In the genomic region with DNA sequence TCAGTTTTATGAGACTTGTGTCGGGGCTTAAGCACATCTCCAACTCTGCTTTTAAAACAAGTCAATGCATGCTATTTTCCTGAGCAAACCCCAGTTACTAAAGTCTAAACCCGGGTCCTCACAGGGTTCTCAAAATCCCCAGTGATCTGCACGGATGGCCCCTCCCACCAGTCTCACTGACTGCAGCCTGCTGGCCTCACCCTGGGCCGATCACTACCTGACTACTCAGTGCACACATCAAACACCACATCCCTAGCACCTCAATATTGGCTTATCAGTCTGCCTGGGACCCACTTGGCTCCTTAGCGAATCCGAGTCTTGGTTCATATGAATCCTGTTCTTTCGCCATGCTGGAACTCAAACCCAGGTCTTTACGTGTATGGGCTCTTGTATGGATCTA, we compare ENCODE assay signal across 24 mouse cellular contexts. TPM values are rescaled to one million over a fixed set of nuclear protein-coding genes. Genes with fewer than 3 reads are reported as not detected.
DNase-seq lines count a peak whose midpoint lies in the region; ATAC-seq and TF ChIP-seq lines count a peak whose summit lies in the region.
"Had no signal": no experiment of that assay in that cellular context is flagged by ENCODE, and none has a peak within 500 bp of the region (broad histone marks: within the 10 kb centered on the region; RNA-seq: fewer than 3 reads in every experiment).

No protein-coding gene starts in this region.

- no peak overlapping the region for H3K4me2 ChIP-seq in intestine, embryonic 14.5 days (ENCODE audit: low read length)
- H3K4me2 ChIP-seq in intestine, postnatal 0 days (replicated peaks; ENCODE audit: low read depth): no peak overlapping the region
- no peak overlapping the region for H3K4me2 ChIP-seq in midbrain, embryonic 11.5 days
- H3K4me2 ChIP-seq in myocyte (ENCODE audit: low read depth): no peak overlapping the region
- H3K4me2 ChIP-seq: embryonic facial prominence, embryonic 15.5 days; forebrain, embryonic 12.5 days had no signal

- H3K36me3 ChIP-seq in intestine, embryonic 14.5 days (ENCODE audit: control insufficient read depth, insufficient read depth, low read length): no peaks in the 10 kb centered on the region
- H3K36me3 ChIP-seq in intestine, postnatal 0 days (ENCODE audit: control insufficient read depth, insufficient read depth): no peaks in the 10 kb centered on the region
- no peaks in the 10 kb centered on the region for H3K36me3 ChIP-seq in midbrain, embryonic 11.5 days (ENCODE audit: control insufficient read depth, insufficient read depth, low read length)
- no peaks in the 10 kb centered on the region for H3K36me3 ChIP-seq in midbrain, embryonic 10.5 days
- no peaks in the 10 kb centered on the region for H3K36me3 ChIP-seq in myocyte (ENCODE audit: control insufficient read depth, insufficient read depth)
- H3K36me3 ChIP-seq: embryonic facial prominence, embryonic 13.5 days; embryonic facial prominence, embryonic 15.5 days; forebrain, embryonic 10.5 days; forebrain, embryonic 12.5 days had no signal

- H3K27me3 ChIP-seq in intestine, embryonic 14.5 days (replicated peaks; ENCODE audit: control insufficient read depth, insufficient read depth, low read length): no peaks in the 10 kb centered on the region
- H3K27me3 ChIP-seq in intestine, postnatal 0 days (replicated peaks; ENCODE audit: control insufficient read depth, insufficient read depth, low read length): no peaks in the 10 kb centered on the region
- H3K27me3 ChIP-seq in midbrain, embryonic 11.5 days (ENCODE audit: control insufficient read depth, insufficient read depth, low read length): no peaks in the 10 kb centered on the region
- no peaks in the 10 kb centered on the region for H3K27me3 ChIP-seq in midbrain, embryonic 10.5 days (ENCODE audit: low read depth, poor library complexity, severe bottlenecking)
- no peaks in the 10 kb centered on the region for H3K27me3 ChIP-seq in myocyte (ENCODE audit: control insufficient read depth, insufficient read depth, insufficient read length)
- H3K27me3 ChIP-seq: embryonic facial prominence, embryonic 13.5 days; embryonic facial prominence, embryonic 15.5 days; forebrain, embryonic 12.5 days had no signal

- no peak for TF ChIP-seq POLR2A in myocyte (IDR thresholded peaks at IDR 0.05; ENCODE audit: insufficient read length, low read depth)

- 70% methylated on average over 8 of the region's 8 CpGs for WGBS in intestine, embryonic 14.5 days
- 64% methylated on average over 8 of the region's 8 CpGs for WGBS in intestine, postnatal 0 days
- 75% methylated on average over 8 of the region's 8 CpGs for WGBS in midbrain, embryonic 11.5 days
- 74% methylated on average over 8 of the region's 8 CpGs for WGBS in midbrain, embryonic 10.5 days

- no peak overlapping the region for H3K4me3 ChIP-seq in intestine, embryonic 14.5 days (ENCODE audit: low read depth, low read length)
- H3K4me3 ChIP-seq in intestine, postnatal 0 days (ENCODE audit: low read depth, low read length): no peak overlapping the region
- H3K4me3 ChIP-seq in midbrain, embryonic 11.5 days (ENCODE audit: low read depth, low read length): no peak overlapping the region
- H3K4me3 ChIP-seq in midbrain, embryonic 10.5 days: no peak overlapping the region
- no peak overlapping the region for H3K4me3 ChIP-seq in myocyte
- H3K4me3 ChIP-seq: embryonic facial prominence, embryonic 13.5 days; embryonic facial prominence, embryonic 15.5 days; erythroblast, embryonic 14.5 days; forebrain, embryonic 10.5 days; forebrain, embryonic 12.5 days had no signal

- no peaks in the 10 kb centered on the region for H3K79me2 ChIP-seq in myocyte (ENCODE audit: control insufficient read depth, insufficient read depth)

- intact Hi-C loops in left cerebral cortex, postnatal 14 days (cut with DNase I): loop anchor here (10.0 kb wide), 1 partner anchor 1361 kb away; no protein-coding TSS in a partner anchor

- no peak overlapping the region for H3ac ChIP-seq in myocyte (ENCODE audit: control insufficient read depth, insufficient read length)

- H3K4me1 ChIP-seq in intestine, embryonic 14.5 days (replicated peaks; ENCODE audit: control insufficient read depth, insufficient read depth, low read length): no peaks in the 10 kb centered on the region
- peaks cover 2% of the 10 kb centered on the region; the same call in 1 of the 2 replicates for H3K4me1 ChIP-seq in intestine, postnatal 0 days (replicated peaks; ENCODE audit: control insufficient read depth, insufficient read depth, low read length)
- peaks cover 2% of the 10 kb centered on the region; the same call in 1 of the 2 replicates for H3K4me1 ChIP-seq in midbrain, embryonic 11.5 days (ENCODE audit: control insufficient read depth, insufficient read depth, low read length)
- peaks cover 8% of the 10 kb centered on the region for H3K4me1 ChIP-seq in midbrain, embryonic 10.5 days

- H3K9ac ChIP-seq in intestine, embryonic 14.5 days (ENCODE audit: low read length): no peak overlapping the region
- no peak overlapping the region for H3K9ac ChIP-seq in intestine, postnatal 0 days (ENCODE audit: low read depth, low read length)
- no peak overlapping the region for H3K9ac ChIP-seq in midbrain, embryonic 11.5 days (ENCODE audit: low read length)
- H3K9ac ChIP-seq: embryonic facial prominence, embryonic 13.5 days; embryonic facial prominence, embryonic 15.5 days; forebrain, embryonic 12.5 days had no signal

- peak; percentile 45 for DNase-seq in intestine, embryonic 14.5 days (ENCODE audit: low spot score)
- peak; percentile 82 for DNase-seq in midbrain, embryonic 11.5 days (ENCODE audit: low spot score, missing footprints)
- DNase-seq in midbrain, embryonic 10.5 days (ENCODE audit: low spot score): no peak
- DNase-seq in yolk sac, embryonic 10.5 days (ENCODE audit: low spot score): peak; percentile 1
- DNase-seq in left cerebral cortex, postnatal 14 days (ENCODE audit: low spot score in 2 of 2): no peak
- no peak for DNase-seq in gastrocnemius, adult 18-20 months (ENCODE audit: low spot score)
- DNase-seq: adrenal gland, adult 2 months; adrenal gland, postnatal 10 days; adrenal gland, postnatal 36 days; cerebellum, adult 11-12 months; cerebellum, adult 8-10 months; cerebellum, adult 9-11 months; cerebellum, postnatal 14 days; cerebellum, postnatal 36 days; embryo, embryonic 11 days had no signal

- H3K27ac ChIP-seq in intestine, embryonic 14.5 days (ENCODE audit: low read depth): no peak overlapping the region
- no peak overlapping the region for H3K27ac ChIP-seq in intestine, postnatal 0 days (ENCODE audit: low read depth, low read length)
- H3K27ac ChIP-seq in midbrain, embryonic 11.5 days (ENCODE audit: low read depth, low read length): no peak overlapping the region
- H3K27ac ChIP-seq in midbrain, embryonic 10.5 days (replicated peaks): no peak overlapping the region
- H3K27ac ChIP-seq: embryonic facial prominence, embryonic 13.5 days; embryonic facial prominence, embryonic 15.5 days; forebrain, embryonic 10.5 days; forebrain, embryonic 12.5 days had no signal

- TF ChIP-seq CTCF in intestine, postnatal 0 days (IDR thresholded peaks at IDR 0.05; ENCODE audit: low read depth): no peak

- ATAC-seq in intestine, embryonic 14.5 days (replicated peaks; ENCODE audit: low FRiP score, low TSS enrichment, low read depth): no peak
- no peak for ATAC-seq in intestine, postnatal 0 days
- ATAC-seq in midbrain, embryonic 11.5 days (ENCODE audit: low FRiP score): no peak
- ATAC-seq: forebrain, embryonic 14.5 days; forebrain, embryonic 16.5 days had no signal

- no peaks in the 10 kb centered on the region for H3K9me3 ChIP-seq in intestine, embryonic 14.5 days (ENCODE audit: control insufficient read depth, low read length)
- H3K9me3 ChIP-seq in intestine, postnatal 0 days (ENCODE audit: control insufficient read depth): no peaks in the 10 kb centered on the region
- no peaks in the 10 kb centered on the region for H3K9me3 ChIP-seq in midbrain, embryonic 11.5 days (ENCODE audit: control insufficient read depth, low read length)
- no peaks in the 10 kb centered on the region for H3K9me3 ChIP-seq in midbrain, embryonic 10.5 days (replicated peaks)
- H3K9me3 ChIP-seq: embryonic facial prominence, embryonic 13.5 days; embryonic facial prominence, embryonic 15.5 days; forebrain, embryonic 10.5 days; forebrain, embryonic 12.5 days had no signal

TF ChIP-seq in myocyte, 11 proteins besides CTCF, POLR2A, EP300 and RAD21:
- TF ChIP-seq POLR2AphosphoS2 (IDR thresholded peaks at IDR 0.05; ENCODE audit: insufficient read length, low read depth): peak; percentile 22
- TF ChIP-seq REST (IDR thresholded peaks at IDR 0.05; ENCODE audit: insufficient read depth, insufficient read length): no peak

RNA-seq across cellular contexts. Expression of a gene that starts 2.6 kb away (rescaled TPM):
- 0.46 and 0.70 TPM in 2 replicates for polyA plus RNA-seq in intestine, embryonic 14.5 days (2014; fragmentation: Nextera tagmentation; extraction: Ambion mirVana)
- not detected in 2 replicates for polyA plus RNA-seq in intestine, postnatal 0 days (2015; fragmentation: Nextera tagmentation; extraction: Ambion mirVana)
- polyA plus RNA-seq in midbrain, embryonic 11.5 days (2014; fragmentation: Nextera tagmentation; extraction: Ambion mirVana): 0.76 and 0.78 TPM in 2 replicates
- polyA plus RNA-seq in midbrain, embryonic 10.5 days (2016; fragmentation: Nextera tagmentation; extraction: Ambion mirVana): 0.31 and 0.45 TPM in 2 replicates
- 0.23 TPM for polyA plus RNA-seq in myocyte (2012; fragmentation: generic; extraction: Trizol)
- 1 to 10 TPM; 2.4 to 3.7 TPM for total RNA-seq in left cerebral cortex, postnatal 14 days (2021)
- total RNA-seq in gastrocnemius, adult 18-20 months (2021): under 1 TPM; 0.09 to 0.14 TPM

Comparison
In these comparisons a context has a peak if more than half of its experiments do, and no peak if none do; other contexts are left out.
1. DNase-seq: peak in intestine, embryonic 14.5 days (single experiment), midbrain, embryonic 11.5 days (single experiment) and yolk sac, embryonic 10.5 days (single experiment); none in midbrain, embryonic 10.5 days (single experiment), left cerebral cortex, postnatal 14 days (0 of 2) and gastrocnemius, adult 18-20 months (single experiment).